Mouse (Mus musculus): ENCODE data around the gene Arl8a.
"Not testable (repeated sequence)": the region's sequence is repeated elsewhere in the genome, so short reads cannot be mapped to it uniquely, and the experiment has no call there.

The Arl8a gene

DNA sequence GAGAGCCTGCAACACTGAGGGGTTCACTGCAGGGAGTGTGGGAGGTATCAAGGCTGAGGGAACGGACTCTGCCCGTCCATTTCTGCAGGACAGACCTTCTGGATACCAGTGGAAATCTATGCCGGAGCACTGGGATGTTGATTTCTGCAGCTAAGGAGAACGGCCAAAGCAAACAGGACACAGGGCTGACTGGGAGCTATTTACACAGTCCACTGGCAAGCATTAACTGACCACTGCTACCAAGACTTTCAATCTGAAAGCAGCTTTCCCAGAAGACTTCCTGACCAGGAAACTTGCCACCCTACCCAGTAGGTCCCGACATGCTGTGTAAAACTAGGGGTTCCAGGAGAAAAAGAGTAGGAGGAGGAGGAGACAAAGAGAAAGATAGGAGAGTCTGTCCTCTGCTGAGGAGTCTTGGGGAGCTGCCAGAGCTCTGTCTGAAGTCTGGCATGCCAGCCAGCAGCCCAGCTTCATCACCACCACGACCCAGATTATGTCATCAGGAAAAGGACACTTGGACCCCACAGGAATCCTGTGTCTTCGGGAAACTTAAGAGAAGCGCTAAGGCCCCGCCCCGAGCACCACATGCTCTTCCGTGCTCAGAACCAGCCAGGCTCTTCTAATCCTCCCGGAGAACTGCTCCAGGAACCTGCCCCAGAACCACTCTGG, 23.1 kb downstream of the Arl8a start:
- peak; percentile 13 for DNase-seq (ENCODE audit: low read depth)

DNA sequence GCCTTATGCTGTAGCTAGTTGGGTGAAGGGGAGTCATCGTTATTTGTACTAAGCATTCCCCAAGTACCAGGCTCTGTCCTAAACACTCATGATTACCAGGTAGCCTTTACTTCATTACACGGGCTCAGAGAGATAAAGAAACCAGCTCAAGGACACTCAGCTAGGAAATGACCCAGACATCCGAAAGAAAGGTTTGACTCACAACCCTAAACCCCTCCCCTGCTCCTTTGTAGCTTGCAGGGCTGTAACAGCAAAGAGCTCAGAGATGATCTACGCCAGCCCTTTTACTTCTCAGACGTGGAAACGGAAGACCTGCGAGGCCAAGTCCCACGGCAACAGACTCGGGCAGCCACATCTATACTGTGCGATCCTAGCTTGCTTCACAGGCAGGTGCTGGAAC, 23.7 kb downstream of the Arl8a start:
- peak; percentile 77 for DNase-seq (ENCODE audit: low read depth)

DNA sequence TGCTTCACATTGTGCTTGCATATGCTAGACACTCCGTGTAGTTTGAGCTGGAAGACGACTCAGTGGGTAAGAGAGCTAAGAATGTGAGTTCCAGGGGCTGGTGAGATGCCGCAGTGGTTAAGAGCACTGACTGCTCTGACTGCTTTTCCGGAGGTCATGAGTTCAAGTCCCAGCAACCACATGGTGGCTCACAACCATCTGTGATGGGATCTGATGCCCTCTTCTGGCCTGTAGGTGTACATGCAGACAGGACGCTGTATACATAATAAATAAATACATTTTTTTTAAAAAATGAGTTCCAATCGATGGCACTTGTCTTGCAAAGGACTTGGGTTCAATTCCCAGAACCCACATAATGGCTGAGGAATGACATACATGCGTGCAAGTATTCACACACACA, 24.6 kb downstream of the Arl8a start:
- DNase-seq (ENCODE audit: low read depth): peak; percentile 54

- DNase-seq (ENCODE audit: low read depth): peak; percentile 92
These were observed 25.4 kb downstream of the Arl8a start for GRCm38 (mm10) chr1:135171984-135172383.

DNA sequence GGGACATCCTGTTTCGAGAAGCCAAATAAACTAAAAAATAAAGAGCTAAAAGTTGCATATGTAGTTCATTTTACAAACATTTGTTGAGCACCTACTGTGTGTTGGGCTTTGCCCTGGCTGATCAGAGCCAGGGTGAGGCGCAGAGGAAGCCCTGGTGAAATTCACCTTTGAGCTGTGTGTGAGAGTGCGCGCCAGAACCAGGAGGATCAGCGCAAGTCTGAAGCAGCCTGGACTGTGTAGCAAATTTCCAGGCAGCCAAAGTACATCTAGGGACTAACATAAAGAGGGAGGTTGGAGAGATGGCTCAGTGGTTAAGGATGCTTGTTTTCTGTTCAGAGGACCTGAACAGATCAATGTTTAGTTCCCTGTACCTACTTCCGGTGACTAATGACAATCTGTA, 26.7 kb downstream of the Arl8a start:
- no peak for DNase-seq (ENCODE audit: low read depth)

DNA sequence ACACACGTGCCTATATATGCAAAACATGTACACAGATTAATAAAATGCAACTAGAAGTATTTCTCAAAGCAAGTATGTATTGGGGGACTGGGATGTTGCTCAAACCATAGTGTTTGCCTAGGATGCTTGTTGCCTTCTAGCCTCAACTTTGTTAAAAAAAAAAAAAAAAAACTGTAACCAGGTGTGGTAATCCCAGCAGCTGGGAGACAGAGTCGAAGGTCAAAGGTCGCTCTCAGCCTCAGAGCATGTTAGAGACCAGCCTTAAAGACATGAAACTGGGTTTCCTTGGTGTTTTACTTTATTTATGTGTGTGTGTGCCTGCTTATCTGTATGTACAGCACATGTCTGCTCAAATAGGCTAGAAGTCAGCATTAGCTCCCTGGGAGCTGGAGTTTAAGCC, 28.6 kb downstream of the Arl8a start:
- DNase-seq (ENCODE audit: low read depth): no peak

DNA sequence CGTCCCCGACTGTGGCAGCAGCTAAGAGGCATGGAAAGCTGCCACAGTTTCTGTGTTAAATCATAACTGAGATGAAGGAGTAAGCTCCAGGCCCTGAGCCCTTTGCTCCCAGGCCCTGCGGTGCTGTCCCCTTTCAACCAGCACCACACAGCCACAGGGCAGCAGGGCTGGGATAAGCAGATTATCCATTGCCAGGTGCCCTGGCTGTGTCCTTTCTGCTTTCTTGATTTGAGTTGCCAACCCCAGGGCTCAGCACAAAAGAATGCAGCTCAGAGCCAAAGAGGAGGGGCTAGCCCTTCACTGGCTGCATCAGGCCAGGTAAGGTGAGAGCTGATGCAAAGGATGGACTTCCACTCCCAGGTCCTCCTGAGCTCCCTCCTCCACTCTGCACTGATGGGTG, 31.1 kb downstream of the Arl8a start:
- DNase-seq (ENCODE audit: low read depth): no peak

DNA sequence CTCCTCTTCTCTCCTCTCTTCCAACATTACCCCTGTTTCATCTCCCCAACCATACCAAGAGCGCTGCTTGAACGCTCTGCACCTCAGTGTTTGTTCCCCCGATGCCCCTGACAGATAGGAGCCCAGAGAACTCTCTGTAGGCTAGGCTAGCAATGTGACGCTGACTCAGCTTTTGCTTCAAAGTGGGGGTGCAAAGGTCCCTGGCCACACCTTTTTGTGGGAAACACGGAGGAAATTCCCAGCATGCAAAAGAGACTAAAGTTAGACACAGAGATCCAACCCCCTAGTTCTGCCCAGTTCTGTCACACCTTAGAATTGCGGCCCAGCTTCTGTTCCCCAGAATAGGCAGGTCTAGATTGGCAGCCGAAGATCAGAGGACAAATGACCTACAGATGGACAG, 32.2 kb downstream of the Arl8a start:
- no peak for DNase-seq (ENCODE audit: low read depth)

- no peak for DNase-seq (ENCODE audit: low read depth)
These were observed 34.2 kb downstream of the Arl8a start for GRCm38 (mm10) chr1:135180830-135181229.

DNA sequence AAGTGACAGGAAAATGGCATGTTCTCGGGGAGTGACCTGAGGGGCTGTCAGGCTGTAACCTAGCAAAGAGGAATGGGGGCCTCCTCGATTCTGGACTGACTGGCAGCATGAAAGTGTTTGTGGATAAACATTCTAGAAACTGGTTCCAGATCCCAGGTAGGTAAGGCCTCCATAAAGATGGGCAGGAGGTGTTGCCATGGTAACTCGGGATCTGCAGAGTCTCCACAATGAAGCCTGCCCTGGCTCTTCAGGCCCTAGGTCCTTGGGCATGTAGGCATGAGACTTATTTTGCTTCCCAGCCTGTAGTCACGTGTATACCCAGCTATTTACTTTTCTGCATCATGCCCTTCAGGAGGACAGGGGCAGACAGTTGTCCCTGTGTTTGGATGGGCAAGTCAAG, 34.7 kb downstream of the Arl8a start:
- DNase-seq (ENCODE audit: low read depth): no peak

- DNase-seq (ENCODE audit: low read depth): no peak
These were observed 35.4 kb downstream of the Arl8a start for GRCm38 (mm10) chr1:135181880-135182623.

DNA sequence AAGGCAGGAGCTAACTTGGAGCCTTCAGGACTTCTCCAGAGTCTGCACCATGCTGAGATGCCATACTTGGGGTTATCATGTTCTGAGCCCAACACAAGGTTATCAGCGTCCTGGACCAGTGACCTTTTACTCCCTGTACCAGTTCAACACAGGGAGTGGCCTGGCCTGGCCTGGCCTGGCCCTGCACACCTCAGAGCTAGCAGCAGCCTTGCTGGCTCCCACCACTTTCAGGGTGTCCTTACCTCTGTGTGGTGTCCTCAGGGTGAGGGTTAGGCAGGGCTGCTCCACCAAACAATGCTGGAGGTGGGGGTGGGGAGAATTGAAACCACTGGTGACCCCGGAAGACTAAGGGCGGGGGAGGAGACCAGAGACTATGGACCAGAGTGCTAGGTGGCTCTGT, 36.4 kb downstream of the Arl8a start:
- no peak for DNase-seq (ENCODE audit: low read depth)

DNA sequence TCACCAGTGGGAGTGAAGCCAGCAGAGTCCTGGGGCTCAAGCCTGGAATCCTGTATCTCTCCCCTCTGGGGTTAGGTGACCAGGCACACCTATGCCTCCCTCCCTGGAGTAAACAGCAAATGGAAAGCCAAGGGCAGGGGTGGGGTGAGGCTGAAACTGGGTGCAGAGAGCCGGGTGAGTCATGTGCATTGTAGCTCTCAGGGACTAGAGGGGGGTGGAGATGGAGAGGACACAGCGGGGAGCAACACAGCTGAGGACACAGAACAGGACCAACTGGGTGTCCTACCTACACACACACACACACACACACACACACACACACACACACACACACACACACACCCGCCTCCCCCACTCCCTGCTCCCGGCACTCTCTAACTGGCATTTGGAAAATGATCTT, 36.8 kb downstream of the Arl8a start:
- DNase-seq (ENCODE audit: low read depth): no peak

DNA sequence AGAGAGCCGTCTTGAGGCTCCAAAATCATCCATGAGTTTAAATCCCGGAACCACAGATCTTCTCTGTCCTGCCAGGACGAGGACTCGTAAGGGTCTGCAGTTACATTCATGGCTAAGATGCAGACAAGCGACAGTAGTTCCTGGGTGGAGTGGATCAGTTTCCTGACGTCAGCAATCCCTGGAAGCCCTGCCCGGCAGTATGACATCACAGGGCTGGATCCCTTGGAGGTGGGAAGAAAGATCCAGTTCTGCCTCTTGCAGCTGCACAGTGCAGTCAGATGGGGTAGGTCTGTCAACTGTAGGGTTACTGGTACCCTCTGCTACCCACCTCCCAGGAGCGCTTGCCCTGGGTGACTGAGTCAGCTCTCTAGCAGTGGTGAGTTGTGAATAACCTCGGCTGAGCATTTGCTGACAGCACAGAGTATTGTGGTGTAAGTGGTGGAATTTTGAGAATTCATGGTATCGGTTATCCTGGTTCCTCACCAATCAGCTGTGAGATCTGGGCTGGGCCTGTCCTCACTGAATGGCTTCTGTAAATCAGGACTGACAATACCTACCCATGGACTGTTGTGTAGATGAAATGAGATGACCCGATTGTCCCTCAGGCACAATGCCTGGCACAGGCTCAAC, 37.4 kb downstream of the Arl8a start:
- DNase-seq (ENCODE audit: low read depth): no peak

GRCm38 (mm10) chr1:135185936-135186335, 39.3 kb downstream of the Arl8a start:
- DNase-seq (ENCODE audit: low read depth): no peak

DNA sequence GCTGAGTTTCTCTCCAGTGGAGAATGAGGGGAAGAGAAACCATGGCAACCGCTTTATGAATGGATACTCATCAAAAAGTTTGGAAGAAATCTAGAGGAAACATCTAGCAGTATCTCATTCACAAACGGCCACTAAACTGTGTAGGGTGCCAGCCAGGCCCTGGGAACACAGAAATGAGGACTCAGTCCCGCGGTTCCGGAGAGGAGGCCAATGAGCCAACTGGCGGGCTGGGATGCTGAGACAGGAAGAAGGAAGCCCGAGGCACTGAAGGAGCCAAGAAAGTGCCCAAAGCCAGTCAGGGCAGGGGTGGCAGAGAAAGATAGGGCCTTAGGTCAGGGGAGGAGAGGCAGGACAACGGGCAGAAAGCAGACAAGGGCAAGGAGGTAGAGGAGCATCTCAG, 39.8 kb downstream of the Arl8a start:
- no peak for DNase-seq (ENCODE audit: low read depth)

DNA sequence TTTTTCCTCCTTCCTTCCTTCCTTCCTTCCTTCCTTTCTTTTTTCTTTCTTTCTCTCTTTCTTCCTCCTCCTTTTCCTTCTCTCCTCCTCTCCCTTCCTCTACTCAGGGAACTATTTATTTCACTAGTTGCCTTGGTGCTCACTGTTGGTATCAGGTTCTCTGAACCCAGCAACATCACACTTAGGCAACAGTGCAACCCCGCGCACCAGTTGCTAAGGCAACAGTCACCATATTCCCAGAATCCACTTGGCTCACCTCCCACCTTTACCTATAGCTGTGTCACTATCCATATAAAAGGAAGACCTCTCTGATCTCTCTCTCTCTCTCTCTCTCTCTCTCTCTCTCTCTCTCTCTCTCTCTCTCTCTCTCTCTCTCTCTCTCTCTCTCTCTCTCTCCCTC, 40.4 kb downstream of the Arl8a start:
- DNase-seq (ENCODE audit: low read depth): not testable (repeated sequence)

- no peak for DNase-seq (ENCODE audit: low read depth)
These were observed 41.6 kb downstream of the Arl8a start for GRCm38 (mm10) chr1:135188197-135188596.

- DNase-seq (ENCODE audit: low read depth): no peak
These were observed 42.6 kb downstream of the Arl8a start for GRCm38 (mm10) chr1:135189186-135189585.

DNA sequence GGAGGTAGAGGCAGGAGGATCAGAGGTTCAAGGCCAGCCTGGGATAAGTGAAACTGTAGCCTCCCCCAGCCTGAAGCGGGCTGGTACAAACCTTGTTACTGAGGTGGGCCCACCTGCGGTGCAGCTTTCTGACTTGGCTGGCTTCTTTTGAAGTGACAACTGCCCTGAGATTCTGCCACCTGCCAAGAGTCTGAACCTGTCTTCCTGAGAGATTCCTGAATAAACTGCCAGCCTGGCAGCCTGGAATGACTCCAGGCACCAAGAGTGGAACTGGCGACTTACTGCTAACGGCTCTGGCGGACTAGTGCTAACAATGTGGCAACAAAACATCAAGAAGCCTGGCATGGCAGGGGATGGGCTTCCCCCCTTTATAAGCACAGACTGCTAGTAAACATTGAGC, 47.7 kb downstream of the Arl8a start:
- not testable (repeated sequence) for DNase-seq (ENCODE audit: low read depth)

- DNase-seq (ENCODE audit: low read depth): no peak
These were observed 49.4 kb downstream of the Arl8a start for GRCm38 (mm10) chr1:135195907-135196440.

DNA sequence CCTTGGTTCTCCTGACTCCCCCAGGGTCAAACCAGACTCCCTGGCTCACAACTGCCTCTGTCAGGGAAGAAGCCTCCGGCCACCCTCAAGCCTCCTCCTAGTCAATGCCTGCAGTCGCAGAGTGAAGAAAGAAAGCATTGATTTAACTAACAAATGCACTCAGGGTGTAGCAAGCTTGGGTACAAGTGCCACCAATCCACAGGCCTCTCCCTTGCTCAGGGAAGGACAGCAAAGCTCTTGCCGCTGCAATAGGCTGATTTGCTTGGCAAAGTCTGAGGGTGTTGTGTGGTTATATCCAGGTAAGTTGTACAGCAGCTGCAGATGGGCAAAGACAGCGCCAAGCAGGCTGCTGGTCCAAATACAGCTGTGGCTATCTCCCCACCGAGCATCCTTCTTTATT, 51.8 kb downstream of the Arl8a start:
- DNase-seq (ENCODE audit: low read depth): no peak

Data from 416B (cell line).